Comparison of ENCODE assay signal across 26 mouse cellular contexts in genomic region chr7:90882740-90883139, GRCm38 (mm10).
DNase-seq lines count a peak whose midpoint lies in the region; ATAC-seq lines count a peak whose summit lies in the region.
"Had no signal": no experiment of that assay in that cellular context is flagged by ENCODE, and none has a peak within 500 bp of the region (broad histone marks: within the 10 kb centered on the region; RNA-seq: fewer than 3 reads in every experiment).

No protein-coding gene starts in this region.

- ATAC-seq in cerebellum, adult (ENCODE audit: insufficient number of reproducible peaks, low FRiP score, low TSS enrichment), result no peak
- peak; percentile 67 for ATAC-seq in liver, embryonic 16.5 days (ENCODE audit: low read depth)
- no peak for ATAC-seq in liver, embryonic 12.5 days
- ATAC-seq: activated CD4-positive, CD25-positive, alpha-beta regulatory T cell, adult 4 months; forebrain, embryonic 14.5 days; forebrain, postnatal 0 days; hindbrain, embryonic 16.5 days; intestine, embryonic 15.5 days had no signal

- H3K9ac ChIP-seq in liver, embryonic 16.5 days (ENCODE audit: low read depth, low read length), result no peak overlapping the region
- H3K9ac ChIP-seq in liver, embryonic 12.5 days, result no peak overlapping the region
- H3K9ac ChIP-seq: embryonic facial prominence, embryonic 12.5 days; embryonic facial prominence, embryonic 15.5 days; forebrain, postnatal 0 days; heart, embryonic 12.5 days; heart, embryonic 15.5 days; hindbrain, embryonic 13.5 days; intestine, embryonic 15.5 days had no signal

- no peaks in the 10 kb centered on the region for H3K27me3 ChIP-seq in liver, embryonic 16.5 days (ENCODE audit: control insufficient read depth, insufficient read depth, low read depth, low read length)
- H3K27me3 ChIP-seq in liver, embryonic 12.5 days (replicated peaks), result peaks cover 14% of the 10 kb centered on the region; the same call in 1 of the 2 replicates
- H3K27me3 ChIP-seq: embryonic facial prominence, embryonic 12.5 days; embryonic facial prominence, embryonic 15.5 days; intestine, embryonic 15.5 days had no signal

- no peaks in the 10 kb centered on the region for H3K36me3 ChIP-seq in liver, embryonic 16.5 days (ENCODE audit: control insufficient read depth, insufficient read depth)
- H3K36me3 ChIP-seq in liver, embryonic 12.5 days, result no peaks in the 10 kb centered on the region
- H3K36me3 ChIP-seq: embryonic facial prominence, embryonic 12.5 days; embryonic facial prominence, embryonic 15.5 days; heart, embryonic 12.5 days; heart, embryonic 15.5 days; hindbrain, embryonic 10.5 days; hindbrain, embryonic 13.5 days; intestine, embryonic 15.5 days had no signal

- no peaks in the 10 kb centered on the region for H3K9me3 ChIP-seq in liver, embryonic 16.5 days (replicated peaks; ENCODE audit: control insufficient read depth, low read length)
- H3K9me3 ChIP-seq in liver, embryonic 12.5 days (replicated peaks), result no peaks in the 10 kb centered on the region
- H3K9me3 ChIP-seq: embryonic facial prominence, embryonic 12.5 days; embryonic facial prominence, embryonic 15.5 days; heart, embryonic 12.5 days; heart, embryonic 15.5 days; hindbrain, embryonic 10.5 days; hindbrain, embryonic 13.5 days; intestine, embryonic 15.5 days had no signal

- H3K4me1 ChIP-seq in liver, embryonic 16.5 days (ENCODE audit: control insufficient read depth, low read depth, low read length), result no peaks in the 10 kb centered on the region
- H3K4me1 ChIP-seq in liver, embryonic 12.5 days, result no peaks in the 10 kb centered on the region
- H3K4me1 ChIP-seq: embryonic facial prominence, embryonic 12.5 days had no signal

- no peak overlapping the region for H3K4me2 ChIP-seq in liver, embryonic 16.5 days (ENCODE audit: low read depth, low read length)
- no peak overlapping the region for H3K4me2 ChIP-seq in liver, embryonic 12.5 days
- H3K4me2 ChIP-seq: embryonic facial prominence, embryonic 12.5 days; embryonic facial prominence, embryonic 15.5 days; heart, embryonic 12.5 days; heart, embryonic 15.5 days; hindbrain, embryonic 13.5 days; intestine, embryonic 15.5 days had no signal

- peak; percentile 12 for DNase-seq in cerebellum, adult 11-12 months
- DNase-seq in cerebellum, adult 11 months, result no peak
- peak; percentile 16 for DNase-seq in cerebellum, adult 9-11 months
- DNase-seq in retina, adult 2 months (ENCODE audit: low read depth, low spot score), result peak; percentile 1
- no peak for DNase-seq in retina, embryonic 14.5 days (ENCODE audit: low spot score)
- DNase-seq: adrenal gland, adult 8-10 months; adrenal gland, postnatal 25 days; forebrain, postnatal 0 days; gastrocnemius, adult 2 months; gastrocnemius, postnatal 14 days; heart, adult 11 months; heart, postnatal 10 days; heart, postnatal 36 days had no signal

- 38% methylated on average over 3 of the region's 3 CpGs for WGBS in liver, embryonic 16.5 days (ENCODE audit: insufficient replicate concordance)
- 43% methylated on average over 3 of the region's 3 CpGs for WGBS in liver, embryonic 12.5 days (ENCODE audit: insufficient replicate concordance)

- H3K27ac ChIP-seq in liver, embryonic 16.5 days (ENCODE audit: low read length), result no peak overlapping the region
- H3K27ac ChIP-seq in liver, embryonic 12.5 days, result no peak overlapping the region
- H3K27ac ChIP-seq: embryonic facial prominence, embryonic 12.5 days; embryonic facial prominence, embryonic 15.5 days; gastrocnemius, adult 2 months; heart, embryonic 15.5 days; hindbrain, embryonic 10.5 days; hindbrain, embryonic 13.5 days; intestine, embryonic 15.5 days had no signal

- no peak overlapping the region for H3K4me3 ChIP-seq in liver, embryonic 16.5 days (ENCODE audit: low read depth, low read length)
- no peak overlapping the region for H3K4me3 ChIP-seq in liver, embryonic 12.5 days
- H3K4me3 ChIP-seq: embryonic facial prominence, embryonic 12.5 days; embryonic facial prominence, embryonic 15.5 days; gastrocnemius, adult 2 months; heart, embryonic 12.5 days; heart, embryonic 15.5 days; hindbrain, embryonic 10.5 days; hindbrain, embryonic 13.5 days; intestine, embryonic 15.5 days had no signal

Comparison
In these comparisons a context has a peak if more than half of its experiments do, and no peak if none do; other contexts are left out.
1. DNase-seq: peak in cerebellum, adult 11-12 months (single experiment), cerebellum, adult 9-11 months (single experiment) and retina, adult 2 months (single experiment); none in cerebellum, adult 11 months (single experiment) and retina, embryonic 14.5 days (single experiment).